Mouse (Mus musculus) embryonic stem cell, embryonic (primary cell): ENCODE data around the gene Sparc.

Source experiments
- CTCF ChIA-PET, 4 experiments: fragments of 300-600 bp in 2 of 4; fragments of 350-600 bp in 2 of 4; sonication (Branson Sonifier 250); formaldehyde crosslinking; loops; one replicate each; lab custom pipeline; 2022; ENCODE audit warnings: inconsistent platforms in 2 of 4; lab: Charles Lee
- POLR2A ChIA-PET, 4 experiments: fragments of 300-600 bp in 2 of 4; fragments of 350-600 bp in 2 of 4; sonication (Branson Sonifier 250); formaldehyde crosslinking; loops; one replicate each; lab custom pipeline; 2022; ENCODE audit warnings: antibody characterized with exemption in 4 of 4, inconsistent platforms in 1 of 4; lab: Charles Lee

The Sparc gene

GRCm38 (mm10) chr11:55404659-55405457, 18.1 kb downstream of the Sparc start:
- POLR2A ChIA-PET: interaction anchor here (0.7 to 26.5 kb wide), 28 partner anchors 10 to 246 kb away, joined by 3 to 542 read pairs (median 6); partner anchors contain the start of genes Atox1 (in 3 of the 4), G3bp1 (in 2 of the 4) and Sparc (in 1 of the 4)
- CTCF ChIA-PET: interaction anchor here (0.5 to 2.4 kb wide), 23 partner anchors 11 to 201 kb away, joined by 3 to 27 read pairs (median 4); partner anchors contain the start of genes Slc36a1 (in 2 of the 4), Atox1 (in 1 of the 4) and G3bp1 (in 1 of the 4)

- POLR2A ChIA-PET: interaction anchor here in 1 of 4 experiments (1.2 to 2.9 kb wide), 6 partner anchors 13 to 69 kb away, joined by 3 to 14 read pairs (median 6); partner anchors contain the start of gene G3bp1
- CTCF ChIA-PET: interaction anchor here (0.5 to 2.7 kb wide), 6 partner anchors 11 to 57 kb away, joined by 3 to 9 read pairs (median 5); no protein-coding TSS in a partner anchor
Measured at GRCm38 (mm10) chr11:55400863-55401262, 22.1 kb downstream of the Sparc start.

GRCm38 (mm10) chr11:55398371-55398770, 24.6 kb downstream of the Sparc start:
- ChIA-PET POLR2A (interaction anchor here in 2 of 4 experiments (0.6 to 2.9 kb wide), 9 partner anchors 11 to 87 kb away, joined by 3 to 14 read pairs (median 4); no protein-coding TSS in a partner anchor), CTCF (interaction anchor here in 1 of 4 experiments (2.7 kb wide), 1 partner anchor 9 kb away, joined by 9 read pairs; no protein-coding TSS in a partner anchor)

GRCm38 (mm10) chr11:55397441-55397840, 25.5 kb downstream of the Sparc start:
- ChIA-PET POLR2A (interaction anchor here in 2 of 4 experiments (1.4 to 1.8 kb wide), 4 partner anchors 11 to 88 kb away, joined by 3 to 6 read pairs (median 4); no protein-coding TSS in a partner anchor), CTCF (interaction anchor here in 2 of 4 experiments (0.7 to 1.2 kb wide), 3 partner anchors 11 to 50 kb away, joined by 3 to 4 read pairs (median 3); no protein-coding TSS in a partner anchor)

- ChIA-PET CTCF (interaction anchor here in 2 of 4 experiments (1.0 to 1.2 kb wide), 2 partner anchors 11 to 50 kb away, joined by 3 to 4 read pairs; no protein-coding TSS in a partner anchor), POLR2A (interaction anchor here in 1 of 4 experiments (1.6 kb wide), 1 partner anchor 12 kb away, joined by 6 read pairs; no protein-coding TSS in a partner anchor)
Measured at GRCm38 (mm10) chr11:55397036-55397435, 25.9 kb downstream of the Sparc start.

- ChIA-PET POLR2A (interaction anchor here in 3 of 4 experiments (0.7 to 4.9 kb wide), 17 partner anchors 10 to 572 kb away, joined by 3 to 34 read pairs (median 4); partner anchors contain the start of genes G3bp1 (in 2 of the 3), Atox1 (in 1 of the 3) and Gm2a (in 1 of the 3)), CTCF (interaction anchor here in 3 of 4 experiments (0.6 to 2.3 kb wide), 6 partner anchors 9 to 308 kb away, joined by 3 to 11 read pairs (median 3); no protein-coding TSS in a partner anchor)
Measured at GRCm38 (mm10) chr11:55395073-55395642, 27.8 kb downstream of the Sparc start.

GRCm38 (mm10) chr11:55394592-55394991, 28.4 kb downstream of the Sparc start:
- CTCF ChIA-PET: interaction anchor here (0.6 to 2.3 kb wide), 7 partner anchors 8 to 307 kb away, joined by 3 to 11 read pairs (median 3); no protein-coding TSS in a partner anchor
- POLR2A ChIA-PET: interaction anchor here in 3 of 4 experiments (0.7 to 4.9 kb wide), 22 partner anchors 10 to 573 kb away, joined by 3 to 34 read pairs (median 4); partner anchors contain the start of genes G3bp1 (in 2 of the 3), Atox1 (in 1 of the 3) and Gm2a (in 1 of the 3)

- CTCF ChIA-PET: interaction anchor here in 2 of 4 experiments (0.7 to 2.6 kb wide), 5 partner anchors 45 to 245 kb away, joined by 3 to 7 read pairs (median 4); partner anchors contain the start of gene Slc36a1 (in 1 of the 2)
- POLR2A ChIA-PET: interaction anchor here in 3 of 4 experiments (0.6 to 6.7 kb wide), 23 partner anchors 11 to 187 kb away, joined by 3 to 73 read pairs (median 4); partner anchors contain the start of genes G3bp1 (in 2 of the 3) and Atox1 (in 1 of the 3)
Measured at GRCm38 (mm10) chr11:55392474-55392873, 30.5 kb downstream of the Sparc start.

- CTCF ChIA-PET: interaction anchor here (0.6 to 5.3 kb wide), 62 partner anchors 10 to 1838 kb away, joined by 3 to 215 read pairs (median 4); partner anchors contain the start of genes Atox1 (in 2 of the 4), Slc36a1 (in 2 of the 4), G3bp1 (in 1 of the 4) and Slc36a2 (in 1 of the 4)
Measured at GRCm38 (mm10) chr11:55389778-55390177, 33.2 kb downstream of the Sparc start.

GRCm38 (mm10) chr11:55387576-55387975, 35.4 kb downstream of the Sparc start:
- ChIA-PET CTCF (interaction anchor here (0.6 to 5.3 kb wide), 70 partner anchors 10 to 642 kb away, joined by 3 to 215 read pairs (median 9); partner anchors contain the start of genes Slc36a1 (in 4 of the 4), Atox1 (in 2 of the 4), G3bp1 (in 2 of the 4) and Slc36a2 (in 2 of the 4)), POLR2A (interaction anchor here (0.6 to 6.7 kb wide), 81 partner anchors 9 to 600 kb away, joined by 3 to 73 read pairs (median 5); partner anchors contain the start of genes G3bp1 (in 4 of the 4), Slc36a1 (in 4 of the 4), Atox1 (in 3 of the 4) and Anxa6 (in 1 of the 4))

More at GRCm38 (mm10) chr11:55389778-55390177, 33.2 kb downstream of the Sparc start:
- POLR2A ChIA-PET: interaction anchor here (0.6 to 6.7 kb wide), 27 partner anchors 15 to 185 kb away, joined by 3 to 73 read pairs (median 4); partner anchors contain the start of genes Atox1 (in 3 of the 4), G3bp1 (in 2 of the 4), Slc36a1 (in 2 of the 4) and Sparc (in 1 of the 4)

GRCm38 (mm10) chr11:55386424-55387063, 36.4 kb downstream of the Sparc start:
- POLR2A ChIA-PET: interaction anchor here (0.6 to 6.7 kb wide), 70 partner anchors 8 to 931 kb away, joined by 3 to 73 read pairs (median 5); partner anchors contain the start of genes Slc36a1 (in 4 of the 4), G3bp1 (in 3 of the 4), Atox1 (in 2 of the 4) and Ccdc69 (in 1 of the 4)
- CTCF ChIA-PET: interaction anchor here (0.5 to 5.3 kb wide), 149 partner anchors 8 to 677 kb away, joined by 3 to 215 read pairs (median 5); partner anchors contain the start of genes Slc36a1 (in 4 of the 4), Atox1 (in 3 of the 4), G3bp1 (in 3 of the 4) and Slc36a2 (in 3 of the 4)

GRCm38 (mm10) chr11:55383463-55384045, 39.4 kb downstream of the Sparc start:
- CTCF ChIA-PET: interaction anchor here (0.5 to 2.0 kb wide), 11 partner anchors 10 to 227 kb away, joined by 3 to 10 read pairs (median 6); partner anchors contain the start of gene Slc36a1 (in 2 of the 4)

GRCm38 (mm10) chr11:55380908-55381307, 42.1 kb downstream of the Sparc start:
- CTCF ChIA-PET: interaction anchor here in 3 of 4 experiments (0.6 to 2.0 kb wide), 5 partner anchors 65 to 219 kb away, joined by 3 to 9 read pairs (median 5); partner anchors contain the start of gene Slc36a1 (in 2 of the 3)
- POLR2A ChIA-PET: interaction anchor here in 2 of 4 experiments (0.6 to 1.9 kb wide), 12 partner anchors 56 to 444 kb away, joined by 3 to 6 read pairs (median 4); partner anchors contain the start of genes Atox1 (in 1 of the 2), G3bp1 (in 1 of the 2), Gm2a (in 1 of the 2) and Slc36a1 (in 1 of the 2)

More at GRCm38 (mm10) chr11:55383463-55384045, 39.4 kb downstream of the Sparc start:
- POLR2A ChIA-PET: interaction anchor here in 3 of 4 experiments (0.7 to 2.2 kb wide), 8 partner anchors 11 to 286 kb away, joined by 3 to 7 read pairs (median 4); partner anchors contain the start of genes G3bp1 (in 1 of the 3), Gm2a (in 1 of the 3) and Slc36a1 (in 1 of the 3)

- ChIA-PET POLR2A (interaction anchor here in 3 of 4 experiments (0.6 to 2.3 kb wide), 8 partner anchors 9 to 207 kb away, joined by 3 to 10 read pairs (median 4); partner anchors contain the start of genes Fat2 (in 1 of the 3) and G3bp1 (in 1 of the 3)), CTCF (interaction anchor here (0.7 to 3.2 kb wide), 8 partner anchors 8 to 178 kb away, joined by 3 to 14 read pairs (median 6); partner anchors contain the start of gene Slc36a1 (in 1 of the 4))
Measured at GRCm38 (mm10) chr11:55378371-55378770, 44.6 kb downstream of the Sparc start.
